Mouse (Mus musculus) liver, adult (tissue): ENCODE measurements around the gene BC051665.

Source experiments
- GATA4 ChIP-seq: IDR thresholded peaks from 2 replicates; pipeline ENCODE4 v1.6.1; 2014; ENCODE audit warnings: mild to moderate bottlenecking, low read length; ENCODE audit not compliant: insufficient replicate concordance

Gene BC051665

GRCm38 (mm10) chr13:60786264-60786663, at the start of gene BC051665:
Gene BC051665, minus strand, starts transcription at chr13:60786364.
- no peak for TF ChIP-seq GATA4

- TF ChIP-seq GATA4: no peak
Observed at GRCm38 (mm10) chr13:60826052-60826451, 39.9 kb upstream of the BC051665 start.

- TF ChIP-seq GATA4: no peak
Observed at GRCm38 (mm10) chr13:60820486-60821175, 34.5 kb upstream of the BC051665 start.

- TF ChIP-seq GATA4: no peak
Observed at GRCm38 (mm10) chr13:60819469-60819868, 33.3 kb upstream of the BC051665 start.

GRCm38 (mm10) chr13:60813722-60814121, 27.6 kb upstream of the BC051665 start:
- no peak for TF ChIP-seq GATA4

- TF ChIP-seq GATA4: no peak
Observed at GRCm38 (mm10) chr13:60812768-60813167, 26.6 kb upstream of the BC051665 start.

- no peak for TF ChIP-seq GATA4
Observed at GRCm38 (mm10) chr13:60809690-60810089, 23.5 kb upstream of the BC051665 start.

- TF ChIP-seq GATA4: no peak
Observed at GRCm38 (mm10) chr13:60802749-60803148, 16.6 kb upstream of the BC051665 start, which contains the start of gene Ctsll3. Gene Ctsll3, minus strand, starts transcription at chr13:60802849.

- TF ChIP-seq GATA4: no peak
Observed at GRCm38 (mm10) chr13:60789466-60789865, 3.3 kb upstream of the BC051665 start.

GRCm38 (mm10) chr13:60783301-60783700, 2.9 kb downstream of the BC051665 start:
- TF ChIP-seq GATA4: no peak

GRCm38 (mm10) chr13:60780534-60780933, 5.6 kb downstream of the BC051665 start:
- no peak for TF ChIP-seq GATA4

GRCm38 (mm10) chr13:60761161-60761560, 25.0 kb downstream of the BC051665 start:
- no peak for TF ChIP-seq GATA4

- no peak for TF ChIP-seq GATA4
Observed at GRCm38 (mm10) chr13:60760392-60760791, 25.8 kb downstream of the BC051665 start.

- no peak for TF ChIP-seq GATA4
Observed at GRCm38 (mm10) chr13:60759136-60759535, 27.0 kb downstream of the BC051665 start.

GRCm38 (mm10) chr13:60757292-60757691, 28.9 kb downstream of the BC051665 start:
- no peak for TF ChIP-seq GATA4

GRCm38 (mm10) chr13:60755251-60755650, 30.9 kb downstream of the BC051665 start:
- TF ChIP-seq GATA4: no peak

GRCm38 (mm10) chr13:60753216-60753615, 32.9 kb downstream of the BC051665 start:
- no peak for TF ChIP-seq GATA4
